Mouse (Mus musculus) Patski (cell line): ENCODE results near the gene Prrc2c. TPM values are rescaled to one million over a fixed set of nuclear protein-coding genes. Genes with fewer than 3 reads are reported as not detected.

Experiments
- ATAC-seq: fragments of 100-300 bp; one replicate; pipeline ENCODE4 v1.8.0; 2021
- CTCF ChIA-PET: fragments of 350-600 bp; sonication (Branson Sonifier 250); formaldehyde crosslinking; loops from one replicate; lab custom pipeline; 2022; ENCODE audit warnings: inconsistent platforms; lab: Charles Lee
- POLR2A ChIA-PET: fragments of 350-600 bp; sonication (Branson Sonifier 250); formaldehyde crosslinking; loops from one replicate; lab custom pipeline; 2022; ENCODE audit warnings: antibody characterized with exemption, inconsistent platforms; lab: Charles Lee
- DNase-seq: peaks from one replicate; pipeline ENCODE4 v3.0.0-alpha.2; 2011; ENCODE audit warnings: low read depth, low spot score
- H3K27me3 ChIP-seq: fragments of 371-371 bp; one replicate; pipeline ENCODE4 v1.5.1; 2021
- CTCF ChIP-seq: fragments of 100-300 bp; IDR thresholded peaks from one replicate; pipeline ENCODE4 v1.5.1; 2021
- in situ Hi-C: fragments of 300-500 bp; cut with MboI; formaldehyde crosslinking; loops from 3 replicates; pipeline ENCODE4 v1.11.1; 2018; ENCODE audit warnings: low pct_unique_long_range_greater_than_20kb, mixed read lengths
- polyA plus RNA-seq: library from polyadenylated mRNA; unstranded; gene quantifications from one replicate; pipeline ENCODE4 v1.2.3, GENCODE M21; 2021

Prrc2c gene
- polyA plus RNA-seq, 1 experiment from 2014 or later = 78.5 TPM

- in situ Hi-C loops = no loop called here
- no peak for TF ChIP-seq CTCF
- H3K27me3 ChIP-seq = no peaks in the 10 kb centered on the region
- ATAC-seq (no peak), DNase-seq (no peak)
- POLR2A ChIA-PET = interaction anchor here (0.7 kb wide), 1 partner anchor 10 kb away, joined by 3 read pairs; no protein-coding TSS in a partner anchor
- CTCF ChIA-PET = interaction anchor here (1.1 to 2.3 kb wide), 4 partner anchors 10 to 16 kb away, joined by 3 to 6 read pairs (median 4); no protein-coding TSS in a partner anchor
Measured at GRCm38 (mm10) chr1:162697866-162698265, 42.5 kb downstream of the Prrc2c start.

- ATAC-seq = no peak
- in situ Hi-C loops = no loop called here
- CTCF ChIA-PET = no interaction called here
- DNase-seq = no peak
- POLR2A ChIA-PET = no interaction called here
- no peaks in the 10 kb centered on the region for H3K27me3 ChIP-seq
- TF ChIP-seq CTCF = no peak
Measured at GRCm38 (mm10) chr1:162693721-162694120, 46.6 kb downstream of the Prrc2c start.

GRCm38 (mm10) chr1:162665486-162666174, 74.7 kb downstream of the Prrc2c start:
- ATAC-seq = peak; percentile 72
- no peaks in the 10 kb centered on the region for H3K27me3 ChIP-seq
- ChIA-PET CTCF (interaction anchor here (0.6 to 2.9 kb wide), 12 partner anchors 9 to 307 kb away, joined by 3 to 17 read pairs (median 4); partner anchors contain the start of gene Mettl13), POLR2A (interaction anchor here (1.9 kb wide), 1 partner anchor 117 kb away, joined by 4 read pairs; no protein-coding TSS in a partner anchor)
- in situ Hi-C loops = loop anchor here (10.0 to 25.0 kb wide), 2 partner anchors 311 to 703 kb away; partner anchors contain the start of gene Pigc
- DNase-seq = peak; percentile 13
- no peak for TF ChIP-seq CTCF

GRCm38 (mm10) chr1:162664826-162665475, 75.4 kb downstream of the Prrc2c start:
- no peaks in the 10 kb centered on the region for H3K27me3 ChIP-seq
- DNase-seq (peak; percentile 44), ATAC-seq (peak; percentile 89)
- POLR2A ChIA-PET = interaction anchor here (1.9 kb wide), 1 partner anchor 116 kb away, joined by 4 read pairs; no protein-coding TSS in a partner anchor
- in situ Hi-C loops = loop anchor here (5.0 to 25.0 kb wide), 3 partner anchors 113 to 703 kb away; partner anchors contain the start of gene Pigc
- TF ChIP-seq CTCF = peak; percentile 93
- CTCF ChIA-PET = interaction anchor here (0.6 to 2.9 kb wide), 13 partner anchors 9 to 306 kb away, joined by 3 to 17 read pairs (median 4); partner anchors contain the start of gene Mettl13

GRCm38 (mm10) chr1:162660276-162660860, 80.0 kb downstream of the Prrc2c start:
- DNase-seq (no peak), ATAC-seq (no peak)
- in situ Hi-C loops = loop anchor here (5.0 to 25.0 kb wide), 3 partner anchors 108 to 698 kb away; partner anchors contain the start of gene Pigc
- TF ChIP-seq CTCF = no peak
- ChIA-PET POLR2A (no interaction called here), CTCF (no interaction called here)
- H3K27me3 ChIP-seq = no peaks in the 10 kb centered on the region

GRCm38 (mm10) chr1:162658119-162658518, 82.2 kb downstream of the Prrc2c start, which contains the start of gene Myocos:
Gene Myocos, minus strand, starts transcription at chr1:162658219.
- no peak for TF ChIP-seq CTCF
- DNase-seq = no peak
- no peak for ATAC-seq
- CTCF ChIA-PET = interaction anchor here (1.1 kb wide), 1 partner anchor 85 kb away, joined by 3 read pairs; no protein-coding TSS in a partner anchor
- in situ Hi-C loops = loop anchor here (25.0 kb wide), 1 partner anchor 696 kb away; the partner anchor contains the start of gene Pigc
- no peaks in the 10 kb centered on the region for H3K27me3 ChIP-seq
- POLR2A ChIA-PET = no interaction called here

GRCm38 (mm10) chr1:162648416-162648815, 91.9 kb downstream of the Prrc2c start:
- ChIA-PET CTCF (no interaction called here), POLR2A (no interaction called here)
- no peak for TF ChIP-seq CTCF
- in situ Hi-C loops = no loop called here
- DNase-seq (no peak), ATAC-seq (no peak)
- H3K27me3 ChIP-seq = peaks cover 23% of the 10 kb centered on the region

- H3K27me3 ChIP-seq = peaks cover 20% of the 10 kb centered on the region
- TF ChIP-seq CTCF = no peak
- POLR2A ChIA-PET = no interaction called here
- CTCF ChIA-PET = no interaction called here
- in situ Hi-C loops = no loop called here
- DNase-seq (no peak), ATAC-seq (no peak)
Measured at GRCm38 (mm10) chr1:162646083-162646686, 94.2 kb downstream of the Prrc2c start.

GRCm38 (mm10) chr1:162643752-162644151, 96.6 kb downstream of the Prrc2c start:
- ChIA-PET POLR2A (no interaction called here), CTCF (no interaction called here)
- H3K27me3 ChIP-seq = peaks cover 21% of the 10 kb centered on the region
- TF ChIP-seq CTCF = no peak
- in situ Hi-C loops = no loop called here
- ATAC-seq (no peak), DNase-seq (no peak)

- ChIA-PET CTCF (no interaction called here), POLR2A (no interaction called here)
- H3K27me3 ChIP-seq = peaks cover 21% of the 10 kb centered on the region
- in situ Hi-C loops = no loop called here
- DNase-seq (no peak), ATAC-seq (no peak)
- TF ChIP-seq CTCF = no peak
Measured at GRCm38 (mm10) chr1:162642591-162642990, 97.8 kb downstream of the Prrc2c start.
